Mouse (Mus musculus): ENCODE data around the gene Sypl. TPM values are rescaled to one million over a fixed set of nuclear protein-coding genes. Genes with fewer than 3 reads are reported as not detected.
A peak's percentile ranks its signal among the peaks of the same experiment; 100 is the strongest.
"Not testable (repeated sequence)": the region's sequence is repeated elsewhere in the genome, so short reads cannot be mapped to it uniquely, and the experiment has no call there.

Gene Sypl
- total RNA-seq, 2 experiments from 2014 or later: 123 to 128 TPM

DNA sequence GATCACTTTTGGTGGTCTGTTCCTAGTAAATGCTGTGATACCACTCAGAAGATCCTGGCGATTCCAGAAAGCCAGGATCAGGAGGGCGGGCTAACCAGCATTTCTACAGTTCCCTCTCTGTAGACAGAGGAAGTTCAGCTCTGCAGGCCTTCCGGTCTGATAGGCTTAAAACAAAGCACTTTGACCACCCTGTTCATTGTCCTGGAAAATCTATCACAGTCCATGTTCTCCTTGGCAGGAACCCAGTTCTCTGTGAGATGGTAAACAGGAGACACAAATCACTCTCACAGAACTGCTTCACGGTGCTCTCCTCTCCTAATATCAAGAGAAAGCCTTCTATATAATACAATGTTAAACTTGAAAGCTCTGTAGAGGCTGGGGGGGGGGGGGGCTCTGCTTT lies 10.3 kb upstream of the Sypl start:
- no peak for DNase-seq

DNA sequence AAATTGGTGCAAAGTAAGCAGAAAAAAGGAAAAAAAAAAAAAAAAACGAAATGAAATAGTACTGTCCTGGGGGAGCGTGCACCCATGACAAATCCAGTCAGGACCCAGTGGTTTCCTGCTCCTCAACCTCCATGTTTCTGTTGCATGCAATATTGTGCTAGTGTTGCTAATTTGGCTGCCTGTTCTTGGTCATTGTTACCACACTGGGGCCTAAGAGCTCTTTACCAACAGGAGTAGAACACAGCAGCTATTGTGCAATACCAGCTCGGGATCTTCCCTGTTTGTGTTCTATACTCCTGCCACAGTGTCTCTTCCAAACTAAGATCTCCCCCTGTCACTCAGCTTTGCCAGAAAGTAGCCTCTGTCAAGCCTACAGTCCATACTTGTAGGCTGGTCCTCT lies 9.7 kb upstream of the Sypl start:
- DNase-seq: no peak

DNA sequence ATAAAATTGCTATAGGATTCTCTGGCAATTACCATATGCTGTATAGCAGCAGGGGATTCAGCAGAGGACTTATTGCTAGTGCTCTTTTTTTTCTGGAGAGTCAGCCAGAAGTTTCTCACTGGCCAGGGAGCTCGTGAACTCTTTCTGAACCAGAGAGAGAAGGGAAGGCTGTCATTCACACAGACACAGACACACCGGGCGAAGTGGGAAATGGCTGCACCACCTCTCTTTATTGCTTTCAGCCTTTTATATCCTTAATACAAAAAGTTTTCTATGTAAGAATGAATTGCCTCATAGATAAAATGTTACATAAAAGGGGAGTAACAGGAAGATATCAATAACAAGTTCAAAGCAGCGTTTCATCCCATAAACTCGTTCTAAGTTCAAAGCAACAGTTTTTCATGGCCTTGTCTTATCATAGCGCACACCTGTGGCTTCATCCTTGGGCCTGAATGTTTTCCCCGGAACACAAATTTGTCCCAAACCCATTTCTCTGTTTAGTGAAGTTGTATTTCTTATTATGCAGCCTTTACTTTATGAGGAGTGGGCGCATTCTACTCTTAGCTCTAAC lies 8.7 kb upstream of the Sypl start:
- no peak for DNase-seq

DNA sequence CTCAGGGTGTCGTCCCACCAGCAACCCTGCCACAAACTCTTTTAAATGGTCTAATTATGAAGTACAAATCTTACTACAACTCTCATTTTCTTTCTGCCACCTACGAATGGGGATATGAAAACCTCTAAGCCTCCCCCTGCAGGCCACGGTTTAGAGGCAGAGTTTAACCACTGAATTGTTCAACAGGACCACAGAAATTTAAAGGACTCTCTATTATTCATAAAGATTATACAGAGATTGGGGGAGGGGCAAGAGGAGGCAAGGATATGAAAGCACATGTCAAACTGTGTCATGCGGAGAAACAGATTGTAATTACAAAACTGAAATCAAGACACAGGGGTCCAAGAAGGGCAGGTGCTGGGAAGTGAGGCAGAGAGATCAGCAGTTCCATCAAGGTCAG lies 7.3 kb upstream of the Sypl start:
- DNase-seq: no peak

DNA sequence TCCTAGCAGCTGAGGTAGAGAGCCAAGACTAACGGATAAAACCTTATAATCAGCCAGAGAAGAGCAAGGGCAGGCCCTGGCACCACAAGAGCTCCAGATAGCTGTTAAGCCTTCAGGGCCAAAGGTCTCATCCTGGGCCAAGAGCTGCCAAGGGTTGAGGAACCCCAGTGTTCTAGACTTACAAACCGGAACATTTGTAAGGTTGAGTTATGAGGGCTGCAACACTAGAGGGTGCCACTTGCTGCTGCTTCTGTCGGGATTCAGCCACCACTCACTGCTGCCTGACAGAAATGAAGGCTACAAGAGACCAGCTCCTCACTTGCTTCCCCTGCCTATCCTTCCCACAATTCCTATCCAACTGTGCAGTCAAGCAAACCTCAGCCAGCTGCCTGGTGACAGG lies 1.3 kb upstream of the Sypl start:
- DNase-seq: peak; percentile 26

DNA sequence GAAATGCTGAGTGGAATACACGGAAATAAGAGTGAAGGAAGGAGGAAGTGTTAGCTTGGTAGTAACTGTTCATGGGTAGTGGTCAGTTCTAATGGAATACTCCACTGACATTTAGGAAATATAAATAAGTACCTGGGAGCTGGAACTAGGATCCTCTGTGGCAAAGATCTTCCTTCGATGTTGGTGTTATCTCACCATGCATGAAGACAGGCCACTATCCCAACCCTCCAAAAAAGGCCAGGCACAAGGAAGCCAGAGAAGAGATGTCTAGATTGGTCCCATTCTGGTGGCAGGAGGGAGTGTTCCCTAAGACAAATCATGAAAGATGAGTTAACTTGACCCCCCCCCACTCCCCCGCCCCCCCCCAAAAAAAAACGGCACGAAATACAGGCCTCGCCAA lies 625 bp upstream of the Sypl start:
- DNase-seq: no peak

DNA sequence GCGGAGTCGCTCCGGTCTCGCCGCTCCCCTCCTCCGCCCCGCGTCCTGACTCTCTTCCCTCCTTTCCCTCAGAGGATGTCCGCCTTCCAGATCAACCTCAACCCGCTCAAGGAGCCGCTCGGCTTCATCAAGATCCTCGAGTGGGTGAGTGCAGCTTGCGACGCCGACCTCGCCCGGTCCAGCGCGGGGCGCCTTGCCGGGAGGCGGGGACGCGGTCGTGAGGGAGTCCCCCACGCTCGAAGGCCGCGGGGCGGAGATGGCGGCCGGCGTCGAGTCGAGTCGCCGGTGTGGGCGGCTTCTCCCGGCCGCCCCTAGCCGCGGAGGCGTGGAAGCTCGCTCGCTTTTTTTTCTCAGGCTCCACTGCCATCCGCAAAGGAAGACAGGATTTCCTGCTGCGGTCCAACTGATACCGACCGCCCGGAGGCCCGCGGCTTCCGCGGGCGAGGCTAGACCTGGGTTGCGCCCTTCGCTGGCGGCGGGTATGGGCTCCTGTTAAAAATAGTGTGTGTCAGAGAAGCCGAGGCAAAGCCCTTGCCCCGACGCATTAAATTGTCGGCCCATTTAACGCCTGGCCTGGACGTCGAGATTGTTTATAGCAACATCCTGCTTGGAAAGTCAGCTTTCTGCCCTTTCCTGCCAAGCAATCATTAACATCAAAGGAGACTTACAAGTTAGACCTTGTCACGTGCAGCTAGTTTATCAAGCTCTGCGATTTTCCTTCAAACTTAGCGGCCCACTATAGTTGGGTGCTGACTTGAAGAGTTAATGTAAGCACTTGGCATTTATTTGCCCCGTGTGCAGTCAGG lies 728 bp downstream of the Sypl start:
- DNase-seq: no peak

DNA sequence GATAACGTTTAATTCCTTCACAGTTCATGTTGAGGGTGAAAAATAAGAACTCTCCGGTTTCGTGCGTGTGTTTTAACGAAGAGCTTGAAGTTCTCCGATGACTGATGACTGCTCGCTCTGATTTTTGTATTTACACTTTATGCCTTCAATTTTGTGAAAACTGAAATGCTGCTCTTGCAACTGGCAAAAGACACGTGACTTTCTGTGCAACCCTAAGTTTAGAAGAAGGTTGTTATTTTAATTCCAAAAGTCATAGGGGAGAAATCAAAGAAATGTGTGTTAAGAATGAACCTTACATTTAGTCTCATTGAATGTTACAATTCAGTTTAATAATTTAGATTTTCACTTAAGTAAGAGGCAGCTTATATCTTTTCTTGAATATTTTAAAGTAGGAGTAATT lies 1.3 kb downstream of the Sypl start:
- DNase-seq: no peak

DNA sequence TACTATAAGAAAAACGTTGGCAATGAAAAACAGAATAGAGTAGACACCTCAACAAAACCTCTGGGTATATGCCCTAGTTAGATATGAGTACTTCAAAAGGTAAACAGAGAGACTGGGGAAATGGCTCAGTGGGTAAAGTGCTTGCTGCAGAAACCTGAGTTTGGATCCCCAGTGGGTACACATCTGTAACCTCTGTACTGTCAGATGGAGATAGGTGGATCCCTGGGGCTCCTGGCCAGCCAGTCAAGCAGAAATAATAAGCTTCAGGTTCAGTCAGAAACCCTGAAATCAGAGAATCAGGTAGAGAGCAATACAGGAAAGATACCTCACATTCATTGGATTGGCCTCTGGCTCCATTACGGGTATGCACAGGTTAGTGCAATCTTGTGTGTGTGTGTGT lies 3.5 kb downstream of the Sypl start:
- no peak for DNase-seq

DNA sequence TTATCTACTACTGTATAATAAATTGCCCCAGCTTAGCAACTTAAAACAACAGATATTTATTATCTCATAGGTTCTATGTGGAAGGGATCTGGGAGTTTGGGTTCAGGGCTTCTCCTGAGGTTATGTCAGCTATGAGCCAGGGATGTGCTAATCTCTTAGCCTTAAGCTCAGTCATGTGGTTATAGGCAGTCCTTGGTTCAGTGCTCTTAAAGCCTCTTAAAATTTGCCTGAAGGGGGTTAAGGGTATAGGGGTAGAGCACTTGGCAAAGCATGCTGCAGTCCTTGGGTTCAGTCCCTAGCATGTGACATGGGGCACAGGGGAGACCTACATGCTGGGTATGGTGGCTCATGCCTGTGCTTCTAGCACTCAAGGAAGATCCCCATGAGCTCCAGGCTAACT lies 8.4 kb downstream of the Sypl start:
- no peak for DNase-seq

DNA sequence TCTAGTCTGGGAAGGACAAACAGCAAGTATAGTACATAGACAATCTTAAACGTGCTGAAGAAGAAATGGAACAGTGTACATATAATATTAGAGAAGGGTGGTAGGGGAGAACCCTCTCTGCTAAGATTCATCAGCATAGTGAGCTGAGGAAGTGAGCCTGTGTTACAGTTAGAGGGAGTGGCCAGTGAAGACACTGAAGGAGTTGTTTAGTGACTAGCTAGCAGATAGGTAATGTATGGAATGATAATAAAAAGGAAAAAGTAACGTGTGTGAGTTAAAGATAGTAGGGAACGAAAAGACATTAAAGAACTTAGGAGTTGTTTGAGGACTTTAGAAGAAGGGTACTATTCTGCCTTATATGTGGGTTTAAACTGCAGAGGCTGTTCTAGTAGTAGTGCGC lies 10.2 kb downstream of the Sypl start:
- DNase-seq: no peak

DNA sequence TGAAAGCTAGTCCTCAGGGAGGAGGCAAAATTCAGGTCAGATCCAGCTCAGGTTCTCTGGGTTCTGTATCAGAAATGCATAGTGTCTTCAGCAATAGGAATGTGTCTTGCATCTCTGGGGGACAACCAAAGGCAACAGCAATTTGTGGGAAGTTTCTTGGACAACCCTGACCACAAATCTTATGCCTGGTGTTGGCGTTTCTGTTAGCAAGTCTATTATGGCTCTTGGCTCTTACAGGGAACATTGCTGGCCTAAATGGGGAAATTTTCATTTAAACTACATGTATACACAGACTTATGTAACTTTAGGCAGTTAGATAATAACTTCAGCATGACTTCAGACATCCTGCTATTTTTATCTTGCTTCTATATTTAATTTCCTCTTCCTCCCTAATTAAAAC lies 18.6 kb downstream of the Sypl start:
- no peak for DNase-seq

DNA sequence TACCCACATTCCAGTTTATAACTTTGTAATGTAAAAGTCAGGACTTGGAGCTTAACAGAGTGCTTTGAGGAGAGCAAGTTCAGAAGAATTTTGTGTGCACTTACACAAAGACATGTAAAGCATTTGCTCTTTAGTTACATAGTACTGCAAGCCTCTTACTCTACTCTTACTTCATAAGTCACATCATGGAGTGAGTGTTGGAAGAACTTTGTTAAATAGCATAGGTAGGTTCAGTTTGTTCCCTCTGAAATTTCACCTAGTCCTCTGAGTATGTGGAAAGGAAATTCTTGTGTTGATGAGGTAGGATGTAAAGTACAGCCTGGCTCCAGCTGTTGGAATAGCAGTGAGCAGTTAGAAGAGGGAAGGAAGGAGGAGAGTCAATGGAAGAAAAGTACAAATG lies 21.2 kb downstream of the Sypl start:
- no peak for DNase-seq

DNA sequence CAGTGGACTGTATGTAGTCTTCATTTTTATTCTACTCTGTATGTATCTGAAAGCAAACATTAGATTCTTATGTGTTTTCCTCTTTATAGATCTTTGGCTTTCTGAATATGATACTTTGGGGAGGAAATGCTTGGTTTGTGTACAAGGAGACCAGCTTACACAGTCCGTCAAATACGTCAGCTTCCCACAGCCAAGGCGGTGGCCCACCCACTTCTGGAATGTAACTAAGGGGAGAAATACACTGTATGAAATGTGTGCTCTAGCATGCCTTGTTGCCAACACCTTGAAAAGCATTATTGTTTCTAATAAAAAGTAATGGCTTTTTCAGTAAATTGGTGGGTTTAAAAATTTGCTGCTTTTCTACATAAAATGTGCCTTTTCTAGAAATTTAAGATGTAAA lies 21.8 kb downstream of the Sypl start:
- no peak for DNase-seq

DNA sequence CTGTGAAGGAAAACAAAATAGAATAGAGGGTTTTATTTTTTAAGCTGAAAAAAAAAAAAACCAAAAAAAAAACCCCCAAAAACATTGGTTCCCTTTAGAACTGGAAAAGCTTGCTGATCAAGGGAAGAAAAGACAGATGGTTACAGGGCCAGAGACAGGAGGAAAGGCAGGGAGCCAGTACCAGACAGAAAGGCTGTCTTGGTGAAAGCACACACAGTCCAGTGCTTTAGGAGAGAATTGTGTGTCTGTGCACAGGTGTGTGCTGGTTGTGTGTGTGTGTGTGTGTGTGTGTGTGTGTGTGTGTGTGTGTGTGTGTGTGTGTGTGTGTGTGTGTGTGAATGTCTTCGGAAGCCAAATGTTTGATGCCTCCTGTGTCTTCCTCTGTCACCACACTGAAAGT lies 28.9 kb downstream of the Sypl start:
- no peak for DNase-seq

DNA sequence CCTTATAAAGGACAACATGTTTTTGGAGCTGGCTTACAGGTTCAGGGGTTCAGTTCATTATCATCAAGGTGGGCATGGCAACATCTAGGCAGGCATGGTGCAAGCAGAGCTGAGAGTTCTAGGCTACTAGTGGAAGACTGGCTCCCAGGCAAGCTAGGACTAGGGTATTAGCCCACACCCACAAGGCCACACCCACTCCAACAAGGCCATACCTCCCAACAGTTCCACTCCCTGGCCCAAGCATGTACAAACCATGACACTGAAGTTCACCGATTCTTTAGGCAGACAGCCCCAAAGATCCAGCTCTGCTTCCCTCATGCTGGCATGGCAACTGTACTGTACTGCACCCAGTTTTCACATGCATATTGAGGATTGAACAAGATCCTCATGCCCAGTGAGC lies 29.4 kb downstream of the Sypl start:
- no peak for DNase-seq

DNA sequence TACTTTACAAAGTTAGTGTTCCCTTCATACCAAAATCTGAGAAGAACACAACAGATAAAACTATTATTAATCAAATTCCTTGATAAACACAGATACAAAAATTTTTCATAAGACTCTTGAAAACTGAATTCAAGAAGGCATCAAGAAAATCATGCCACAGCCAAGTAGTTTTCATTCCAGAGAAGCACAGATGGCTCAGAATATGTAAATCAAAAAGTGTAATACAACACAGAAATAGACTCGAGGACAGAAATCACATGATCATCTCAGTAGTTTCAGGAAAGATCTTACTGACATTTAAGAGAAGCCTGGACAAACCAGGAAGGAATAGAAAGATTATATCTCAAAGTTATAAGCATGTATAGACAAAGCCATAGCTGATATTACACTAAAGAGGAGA lies 32.6 kb downstream of the Sypl start:
- no peak for DNase-seq

DNA sequence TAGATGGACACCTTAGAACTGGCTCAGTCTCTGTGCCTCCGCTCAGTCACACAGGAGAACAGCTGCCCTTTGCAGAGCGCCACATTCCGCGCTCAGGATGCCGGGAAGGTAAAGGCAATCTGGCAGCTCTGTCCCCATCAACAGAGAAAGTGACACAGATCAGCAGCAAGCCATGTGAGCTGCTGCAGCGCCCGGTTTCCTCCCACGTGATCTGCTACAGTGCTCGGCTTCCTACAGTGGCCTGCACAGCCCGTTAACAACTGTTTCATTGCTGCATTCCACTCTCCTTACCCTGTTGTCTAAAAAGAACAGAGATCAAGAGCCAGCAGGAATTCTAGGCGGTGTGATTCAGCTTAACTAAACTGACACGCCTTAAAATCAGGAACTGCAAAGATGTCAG lies 36.0 kb downstream of the Sypl start:
- no peak for DNase-seq

DNA sequence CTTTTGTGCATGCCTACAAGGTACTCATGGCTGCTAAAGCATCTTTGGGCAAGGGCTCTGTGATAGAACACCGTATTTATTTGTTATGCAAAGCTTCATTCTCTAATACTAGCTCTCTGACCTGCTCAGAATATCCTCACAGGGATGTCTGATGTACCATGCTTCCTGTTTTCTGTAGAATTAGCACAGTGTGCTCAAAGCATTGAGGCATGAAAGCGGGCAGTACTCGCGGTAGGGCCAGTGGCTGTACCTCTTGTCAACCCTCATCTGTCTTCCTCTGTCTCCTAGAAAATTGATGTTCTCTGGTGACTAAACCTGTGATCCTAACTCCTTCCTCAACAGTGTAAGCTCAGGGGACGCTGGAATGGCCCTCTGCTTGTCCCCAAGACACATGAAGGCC lies 40.4 kb downstream of the Sypl start:
- DNase-seq: no peak

DNA sequence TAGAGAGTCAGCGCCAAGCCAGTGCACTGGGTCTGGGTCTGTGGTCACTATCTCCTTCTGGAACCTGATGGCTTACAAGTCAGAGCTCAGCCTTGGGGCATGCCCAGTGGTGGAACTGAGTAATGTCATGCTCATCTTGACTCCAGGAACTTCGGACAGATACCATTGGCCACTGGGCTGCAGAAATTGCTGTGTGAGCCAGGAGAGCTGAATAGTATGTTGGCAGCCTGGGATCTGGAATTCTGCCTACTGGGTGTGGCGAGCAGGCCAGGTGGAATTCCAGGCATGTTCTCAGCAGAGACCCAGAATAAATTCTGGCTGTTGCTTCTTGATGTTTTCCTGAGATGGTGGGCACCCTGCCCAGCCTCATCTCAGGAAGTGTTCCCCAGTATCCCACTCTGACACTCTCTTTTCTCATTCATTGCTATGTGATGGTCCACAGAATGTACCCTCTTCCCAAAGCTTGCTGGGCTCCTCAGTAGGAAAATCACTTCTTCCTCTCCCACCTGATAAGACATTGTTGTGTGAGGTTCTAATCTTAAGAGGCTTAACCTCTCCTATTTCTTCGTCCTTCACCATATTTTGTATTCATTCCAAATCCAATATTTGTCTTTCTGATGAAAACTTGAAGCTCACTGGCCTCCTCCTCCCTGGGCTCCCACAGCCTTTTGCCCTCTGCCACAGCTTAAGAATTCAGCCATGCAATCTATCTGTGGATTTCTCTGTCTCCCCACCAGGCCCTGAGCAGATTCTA lies 41.6 kb downstream of the Sypl start:
- no peak for DNase-seq

DNA sequence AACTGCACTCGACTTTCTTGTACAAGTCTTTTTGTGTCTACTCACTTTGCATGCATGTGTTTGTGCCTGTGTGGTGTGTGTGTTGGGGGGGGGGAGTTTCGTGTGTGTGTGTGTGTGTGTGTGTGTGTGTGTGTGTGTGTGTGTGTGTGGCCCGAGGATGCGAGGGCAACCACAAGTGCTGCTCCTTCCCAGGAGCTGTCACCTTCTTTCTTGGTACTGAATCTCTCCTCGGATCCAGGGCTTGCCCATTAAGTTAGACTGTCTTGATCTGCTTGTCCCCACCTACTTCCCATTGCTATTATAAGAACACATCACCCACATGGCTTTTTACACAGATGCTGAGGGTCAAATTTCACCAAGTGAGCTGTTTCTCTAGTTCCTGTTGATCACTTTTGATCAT lies 45.1 kb downstream of the Sypl start:
- DNase-seq: no peak

DNA sequence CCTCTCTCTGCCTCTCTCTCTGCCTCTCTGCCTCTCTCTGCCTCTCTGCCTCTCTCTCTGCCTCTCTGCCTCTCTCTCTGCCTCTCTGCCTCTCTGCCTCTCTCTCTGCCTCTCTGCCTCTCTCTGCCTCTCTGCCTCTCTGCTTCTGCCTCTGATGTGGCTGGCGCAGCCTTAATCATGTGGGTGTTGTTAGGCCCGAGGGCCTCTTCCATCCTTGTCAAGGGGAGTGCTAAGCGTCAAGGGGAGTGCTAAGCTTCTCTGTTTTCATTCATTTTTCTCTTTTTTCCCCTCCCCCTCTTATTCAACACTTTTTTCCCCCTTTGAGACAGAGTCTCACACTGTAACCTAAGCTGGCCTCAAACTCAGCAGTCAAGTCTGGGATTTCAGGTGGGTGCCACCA lies 46.1 kb downstream of the Sypl start:
- not testable (repeated sequence) for DNase-seq

DNA sequence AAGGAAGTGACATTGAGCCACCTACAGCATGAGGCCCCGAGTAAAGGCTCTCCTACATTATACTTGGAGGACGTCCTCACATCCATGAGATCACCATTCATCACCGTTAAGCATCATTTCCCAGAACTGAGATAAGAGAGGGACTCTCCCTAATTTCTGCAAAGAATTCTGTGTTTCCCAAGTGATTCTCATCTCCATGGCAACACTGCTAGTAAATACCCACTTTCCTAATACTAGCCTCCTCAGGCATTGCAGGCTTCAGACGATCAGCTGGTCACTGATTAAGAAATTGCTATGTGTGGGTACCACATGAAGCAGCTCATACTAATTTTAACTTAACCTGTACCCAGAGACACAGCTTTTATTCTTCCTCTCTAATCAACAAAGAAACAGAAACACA lies 46.7 kb downstream of the Sypl start:
- no peak for DNase-seq

Data from gastrocnemius, postnatal 10 days (tissue).